8 mouse cellular contexts compared by ENCODE assay signal in genomic region chr2:28446515-28447314, GRCm38 (mm10). TPM values are rescaled to one million over a fixed set of nuclear protein-coding genes. Genes with fewer than 3 reads are reported as not detected.
DNase-seq lines count a peak whose midpoint lies in the region; ATAC-seq and TF ChIP-seq lines count a peak whose summit lies in the region.

Ppp1r26 (plus strand) TSS chr2:28446800.

- peak; percentile 56 for ATAC-seq in heart, embryonic 15.5 days (replicated peaks; ENCODE audit: insufficient number of reproducible peaks, insufficient read depth, low FRiP score, low read depth)
- no peak for ATAC-seq in liver, postnatal 0 days
- ATAC-seq in erythroid progenitor cell, adult 5-6 weeks (replicated peaks; ENCODE audit: low FRiP score, poor library complexity, severe bottlenecking) = no peak

- H3K4me3 ChIP-seq in heart, embryonic 15.5 days = peak within 1 kb of the TSS; percentile 80
- H3K4me3 ChIP-seq in liver, postnatal 0 days (ENCODE audit: low read depth, low read length) = peak within 1 kb of the TSS; percentile 53

- H3K27ac ChIP-seq in heart, embryonic 15.5 days = peak within 1 kb of the TSS; percentile 68
- H3K27ac ChIP-seq in liver, postnatal 0 days (ENCODE audit: low read depth) = no peak within 1 kb of the TSS

- no peak for TF ChIP-seq EP300 in liver, postnatal 0 days (IDR thresholded peaks at IDR 0.05; ENCODE audit: low read depth)

- no peak for TF ChIP-seq CTCF in liver, postnatal 0 days (IDR thresholded peaks at IDR 0.05; ENCODE audit: low read depth)

- H3K27me3 ChIP-seq in heart, embryonic 15.5 days = peaks cover 12% of the 10 kb centered on the region
- H3K27me3 ChIP-seq in liver, postnatal 0 days (ENCODE audit: insufficient read depth, low read length) = peaks cover 31% of the 10 kb centered on the region

- WGBS in heart, embryonic 15.5 days = under 1% methylated on average over 90 of the region's 118 CpGs
- WGBS in liver, postnatal 0 days (ENCODE audit: insufficient replicate concordance) = 4% methylated on average over 35 of the region's 118 CpGs

- H3K4me1 ChIP-seq in heart, embryonic 15.5 days (replicated peaks) = peaks cover 13% of the 10 kb centered on the region
- 0 out of 2 replicates have a peak, but pooled peaks cover 3% of the 10 kb centered on the region for H3K4me1 ChIP-seq in liver, postnatal 0 days (ENCODE audit: insufficient read depth)

- peaks cover 1% of the 10 kb centered on the region; the same call in 1 of the 2 replicates for H3K36me3 ChIP-seq in heart, embryonic 15.5 days
- H3K36me3 ChIP-seq in liver, postnatal 0 days (replicated peaks; ENCODE audit: insufficient read depth, low read length) = no peaks in the 10 kb centered on the region

- no peaks in the 10 kb centered on the region for H3K9me3 ChIP-seq in heart, embryonic 15.5 days (replicated peaks)
- no peaks in the 10 kb centered on the region for H3K9me3 ChIP-seq in liver, postnatal 0 days (ENCODE audit: low read length)

- peak; percentile 45 for DNase-seq in urinary bladder, adult 2 months (ENCODE audit: low spot score)
- DNase-seq in urinary bladder, postnatal 4 days (ENCODE audit: low spot score in 2 of 2) = no peak
- peak; percentile 46 for DNase-seq in embryo, embryonic 10.5 days (ENCODE audit: low spot score)
- DNase-seq in kidney, postnatal 14 days = peak; percentile 75
- no peak for DNase-seq in liver, postnatal 0 days
- DNase-seq in retina, embryonic 14.5 days (ENCODE audit: low spot score) = peak; percentile 65

- H3K4me2 ChIP-seq in heart, embryonic 15.5 days = peak within 1 kb of the TSS; percentile 98
- H3K4me2 ChIP-seq in liver, postnatal 0 days (ENCODE audit: low read depth, low read length) = peak within 1 kb of the TSS; percentile 91

- peak within 1 kb of the TSS; percentile 80 for H3K9ac ChIP-seq in heart, embryonic 15.5 days
- H3K9ac ChIP-seq in liver, postnatal 0 days (replicated peaks) = peak within 1 kb of the TSS; percentile 22; the same call in 1 of the 2 replicates

RNA-seq across cellular contexts. Expression of gene Ppp1r26, which starts in this region (rescaled TPM):
- 4.5 and 5.2 TPM in 2 replicates for polyA plus RNA-seq in urinary bladder, adult 2 months (2012; rRNA removed)
- polyA plus RNA-seq in heart, embryonic 15.5 days (2015; fragmentation: Nextera tagmentation; extraction: Ambion mirVana) = 3.1 TPM in 2 replicates
- polyA plus RNA-seq in liver, postnatal 0 days (2015; fragmentation: Nextera tagmentation; extraction: Ambion mirVana) = 0.02 and 0.05 TPM in 2 replicates
- total RNA-seq in erythroid progenitor cell, adult 5-6 weeks (2015; ENCODE audit: low replicate concordance) = not detected in 2 replicates
- not detected in 2 replicates for total RNA-seq in erythroid progenitor cell, adult 5-6 weeks (2017; ENCODE audit: low replicate concordance)

Comparison
In these comparisons a context has a peak if more than half of its experiments do, and no peak if none do; other contexts are left out.
1. DNase-seq: peak in urinary bladder, adult 2 months (single experiment), embryo, embryonic 10.5 days (single experiment), kidney, postnatal 14 days (single experiment) and retina, embryonic 14.5 days (single experiment); none in urinary bladder, postnatal 4 days (0 of 2) and liver, postnatal 0 days (single experiment).